15 mouse cellular contexts compared by ENCODE assay signal in genomic region chr9:57971413-57971812, GRCm38 (mm10). TPM values are rescaled to one million over a fixed set of nuclear protein-coding genes. Genes with fewer than 3 reads are reported as not detected.
A peak's percentile ranks its signal among the peaks of the same experiment; 100 is the strongest.
DNase-seq lines count a peak whose midpoint lies in the region; ATAC-seq and TF ChIP-seq lines count a peak whose summit lies in the region.
"Had no signal": no experiment of that assay in that cellular context is flagged by ENCODE, and none has a peak within 500 bp of the region (broad histone marks: within the 10 kb centered on the region; RNA-seq: fewer than 3 reads in every experiment).

No protein-coding gene starts in this region.

- peak overlapping the region; percentile 19 for H3ac ChIP-seq in C2C12 (ENCODE audit: control insufficient read depth, insufficient read length, low read depth)

- DNase-seq in left cerebral cortex, adult 2 months (ENCODE audit: extremely low spot score in 1 of 2, low spot score in 2 of 2): no peak
- DNase-seq in left cerebral cortex, postnatal 14 days (ENCODE audit: low spot score in 2 of 2): no peak
- no peak for DNase-seq in frontal cortex, postnatal 10 days (ENCODE audit: low spot score in 2 of 2)
- no peak for DNase-seq in layer of hippocampus, adult 11-12 months (ENCODE audit: low spot score)
- DNase-seq: cerebellum, adult 8-10 months; gastrocnemius, postnatal 14 days; layer of hippocampus, adult 9-11 months had no signal

- no peak for TF ChIP-seq CTCF in left cerebral cortex, adult 2 months (IDR thresholded peaks at IDR 0.05)
- no peak for TF ChIP-seq CTCF in C2C12 (IDR thresholded peaks at IDR 0.05; ENCODE audit: control insufficient read depth, insufficient read depth, insufficient read length)

- H3K36me3 ChIP-seq in C2C12 (ENCODE audit: control insufficient read depth, insufficient read depth): no peaks in the 10 kb centered on the region
- H3K36me3 ChIP-seq: heart, embryonic 13.5 days; lung, embryonic 15.5 days had no signal

- peaks cover 62% of the 10 kb centered on the region for H3K4me1 ChIP-seq in brown adipose tissue, adult 24 weeks (ENCODE audit: control insufficient read depth, insufficient read depth, insufficient read length, low read length)

- H3K27ac ChIP-seq in left cerebral cortex, adult 2 months: peak overlapping the region; percentile 36; the same call in 1 of the 2 replicates
- peak overlapping the region; percentile 96 for H3K27ac ChIP-seq in brown adipose tissue, adult 24 weeks (replicated peaks; ENCODE audit: low read depth, low read length)
- H3K27ac ChIP-seq: heart, embryonic 13.5 days had no signal

- intact Hi-C loops in left cerebral cortex, adult 2 months (cut with DNase I): no loop called here
- intact Hi-C loops in left cerebral cortex, postnatal 14 days (cut with DNase I): no loop called here

- H3K79me2 ChIP-seq in C2C12 (ENCODE audit: control insufficient read depth, insufficient read depth): no peaks in the 10 kb centered on the region

- no peak overlapping the region for H3K4me3 ChIP-seq in left cerebral cortex, adult 2 months
- H3K4me3 ChIP-seq in C2C12 (ENCODE audit: insufficient read depth, poor library complexity, severe bottlenecking): no peak overlapping the region
- H3K4me3 ChIP-seq in brown adipose tissue, adult 24 weeks (ENCODE audit: insufficient read depth, low read depth, low read length): no peak overlapping the region
- H3K4me3 ChIP-seq: heart, embryonic 13.5 days; lung, embryonic 15.5 days had no signal

- no peaks in the 10 kb centered on the region for H3K27me3 ChIP-seq in C2C12 (ENCODE audit: control insufficient read depth, insufficient read depth, insufficient read length)
- H3K27me3 ChIP-seq: heart, embryonic 13.5 days; lung, embryonic 15.5 days; Patski had no signal

- peak; percentile 36; the same call in 1 of the 2 replicates for ATAC-seq in neutrophil, adult 5-6 weeks (ENCODE audit: extremely low read depth, insufficient number of reproducible peaks, low FRiP score, poor library complexity, severe bottlenecking)
- ATAC-seq: Patski had no signal

- no peaks in the 10 kb centered on the region for H3K79me3 ChIP-seq in C2C12 (ENCODE audit: low read depth)

TF ChIP-seq in C2C12, 6 proteins besides CTCF, POLR2A, EP300 and RAD21:
- no peak for TF ChIP-seq MYOG (IDR thresholded peaks at IDR 0.05; ENCODE audit: control insufficient read depth, extremely low read depth, insufficient read length)
- TF ChIP-seq CEBPB (IDR thresholded peaks at IDR 0.05; ENCODE audit: low read depth): no peak
- TF ChIP-seq USF1 (IDR thresholded peaks at IDR 0.05; ENCODE audit: low read depth): no peak
- TF ChIP-seq MAX (IDR thresholded peaks at IDR 0.05): no peak
- TF ChIP-seq MYOD1 (IDR thresholded peaks at IDR 0.05; ENCODE audit: control insufficient read depth, insufficient read length, low read depth): no peak
- no peak for TF ChIP-seq FOSL1 (IDR thresholded peaks at IDR 0.05; ENCODE audit: insufficient read depth, low read length, poor library complexity, severe bottlenecking)

RNA-seq across cellular contexts. Expression of gene Sema7a, which starts 31.5 kb away (rescaled TPM):
- total RNA-seq in left cerebral cortex, adult 2 months (2021): 100 to 1,000 TPM; 151 to 160 TPM
- total RNA-seq in left cerebral cortex, postnatal 14 days (2021): 100 to 1,000 TPM; 126 to 148 TPM
- 53.8 TPM for polyA plus RNA-seq in C2C12 (2012; fragmentation: generic; extraction: Trizol)
- polyA plus RNA-seq in brown adipose tissue, adult 24 weeks (2012; ENCODE audit: insufficient read depth, insufficient read length, missing spikeins): 2.8 and 6.0 TPM in 2 replicates
- total RNA-seq in neutrophil, adult 5-6 weeks (2017): 7.0 and 7.4 TPM in 2 replicates
- total RNA-seq: megakaryocyte-erythroid progenitor cell, adult 5-6 weeks had no signal

RNA-seq across cellular contexts. Expression of gene Cyp11a1, which starts 34.8 kb away (rescaled TPM):
- total RNA-seq in left cerebral cortex, adult 2 months (2021): 1 to 10 TPM; 3.8 to 4.7 TPM
- total RNA-seq in left cerebral cortex, postnatal 14 days (2021): 1 to 10 TPM; 5.2 to 5.7 TPM
- polyA plus RNA-seq in C2C12 (2012; fragmentation: generic; extraction: Trizol): 0.04 TPM
- polyA plus RNA-seq in brown adipose tissue, adult 24 weeks (2012; ENCODE audit: insufficient read depth, insufficient read length, missing spikeins): not detected in 2 replicates
- total RNA-seq in neutrophil, adult 5-6 weeks (2017): 2.6 and 2.7 TPM in 2 replicates
- total RNA-seq: liver, adult 2 months; megakaryocyte-erythroid progenitor cell, adult 5-6 weeks had no signal
- polyA plus RNA-seq: liver, adult 2 months had no signal

Comparison
In these comparisons a context has a peak if more than half of its experiments do, and no peak if none do; other contexts are left out.
1. RNA of gene Sema7a, which starts 31.5 kb away (total RNA-seq): 151 to 160 TPM in left cerebral cortex, adult 2 months and 126 to 148 TPM in left cerebral cortex, postnatal 14 days; 7.0 to 7.4 TPM in neutrophil, adult 5-6 weeks; every median in the first group is over 10 times any median in the second.